Mouse (Mus musculus): ENCODE data around the gene Plxna3. TPM values are rescaled to one million over a fixed set of nuclear protein-coding genes. Genes with fewer than 3 reads are reported as not detected.

Plxna3 gene
- 10 to 100 TPM in 1 of 2 experiments, 1 to 10 TPM in 1; 2.9 to 29.9 TPM for polyA plus RNA-seq (2012; fragmentation: generic; extraction: Trizol)

DNA sequence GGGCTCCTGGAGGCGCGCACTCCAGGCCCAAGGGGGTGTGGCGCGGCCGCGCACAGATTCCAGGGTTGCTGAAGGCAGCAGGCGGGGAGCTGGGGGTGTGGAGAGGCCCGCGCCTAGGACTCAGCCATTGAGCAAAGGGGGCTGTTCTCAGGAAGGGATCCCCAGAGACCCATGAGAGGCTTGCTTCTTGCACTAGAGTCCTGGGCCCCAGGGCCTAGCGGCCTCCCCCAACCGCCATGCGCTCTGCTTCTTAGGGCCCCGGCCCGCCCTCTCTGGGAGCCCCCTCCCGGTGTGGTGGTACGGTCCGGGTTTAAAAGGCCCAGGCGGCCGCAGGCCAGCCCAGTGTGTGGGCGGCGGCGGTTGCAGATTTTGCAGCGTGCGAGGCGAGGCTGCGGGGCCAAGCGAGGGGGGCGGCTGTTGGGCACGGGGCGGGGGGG, at the start of gene Plxna3:
Gene Plxna3 (plus strand): TSS at position 342 of the 437 bp plus-strand sequence.

DNA sequence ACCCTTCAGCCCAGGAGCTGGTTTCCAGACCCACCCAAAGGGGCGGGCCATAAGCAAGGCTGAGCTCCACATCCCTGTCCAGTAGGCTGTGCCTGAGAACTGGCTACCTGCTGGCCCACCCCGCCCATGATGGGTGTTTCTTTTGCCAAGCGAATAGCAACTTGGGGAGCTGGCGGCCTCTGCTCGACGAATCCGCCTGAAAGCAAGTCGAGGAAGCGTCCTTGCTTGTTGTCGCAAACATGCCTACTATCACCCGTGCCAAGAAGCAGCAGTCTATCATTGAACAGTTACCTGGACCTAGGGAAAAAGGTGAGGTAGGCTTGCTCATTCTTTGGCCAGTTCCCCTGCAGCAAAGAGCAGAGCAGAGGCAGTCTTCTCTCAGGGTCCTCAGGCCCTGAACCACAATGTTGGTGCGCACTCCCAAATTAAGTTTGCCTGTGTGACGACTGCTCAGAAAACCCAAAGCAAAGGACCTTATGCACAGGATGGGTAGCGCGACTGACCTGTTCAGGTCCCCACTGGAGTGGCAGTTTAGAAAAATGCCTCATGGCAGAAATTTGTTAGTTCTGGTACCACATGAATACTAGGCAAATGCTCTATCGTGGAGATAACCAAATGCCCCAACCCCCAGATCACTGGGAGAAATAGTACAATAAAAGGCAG, 47.0 kb upstream of the Plxna3 start, which contains the start of the genes Taz and Dnase1l1:
Gene Taz (plus strand): TSS at position 181 of the 663 bp plus-strand sequence.
Gene Dnase1l1 (minus strand): TSS at position 606 of the 663 bp plus-strand sequence.

DNA sequence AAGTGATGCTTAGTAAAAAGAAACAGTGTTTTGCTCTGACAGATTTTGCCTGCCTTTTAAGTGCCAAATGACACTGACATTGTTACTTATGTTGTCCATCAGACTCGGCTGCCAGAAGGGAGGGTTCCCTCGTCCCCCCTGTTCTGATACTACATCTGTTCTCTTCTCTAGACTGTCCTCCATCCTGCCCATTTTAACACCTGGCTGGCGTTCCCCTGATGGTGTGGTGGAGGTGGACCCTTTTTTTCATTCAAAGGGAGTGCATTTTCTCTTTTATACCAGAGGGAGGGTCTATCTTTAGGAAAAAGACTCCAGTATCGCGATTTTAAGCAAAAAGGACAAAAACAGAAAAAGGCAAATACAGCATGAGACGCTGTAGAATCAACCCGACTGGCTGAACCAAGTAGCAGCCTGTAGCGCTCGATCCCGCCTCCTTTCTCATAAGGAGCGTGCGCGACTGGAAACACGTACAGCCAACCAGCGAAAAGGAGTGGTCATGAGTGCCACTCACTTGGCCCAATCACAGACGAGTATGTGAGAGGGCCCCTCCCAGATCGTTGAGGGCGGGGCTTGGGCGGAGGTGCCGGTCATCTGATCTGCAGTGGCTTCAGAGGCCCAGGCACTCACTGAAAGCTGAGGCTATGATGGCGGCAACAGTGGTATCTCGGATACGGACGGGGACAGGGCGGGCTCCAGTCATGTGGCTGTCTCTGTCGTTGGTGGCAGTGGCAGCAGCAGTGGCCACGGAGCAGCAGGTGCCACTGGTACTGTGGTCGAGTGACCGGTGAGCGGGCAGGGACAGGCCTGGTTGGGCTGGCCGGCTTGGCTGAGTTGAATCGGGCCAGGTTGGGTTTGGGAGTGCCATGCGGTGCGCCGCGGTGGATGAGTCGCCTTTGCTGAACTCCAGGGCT, 32.1 kb upstream of the Plxna3 start, which contains the start of gene Atp6ap1:
Gene Atp6ap1 (plus strand): TSS at position 560 of the 911 bp plus-strand sequence.

DNA sequence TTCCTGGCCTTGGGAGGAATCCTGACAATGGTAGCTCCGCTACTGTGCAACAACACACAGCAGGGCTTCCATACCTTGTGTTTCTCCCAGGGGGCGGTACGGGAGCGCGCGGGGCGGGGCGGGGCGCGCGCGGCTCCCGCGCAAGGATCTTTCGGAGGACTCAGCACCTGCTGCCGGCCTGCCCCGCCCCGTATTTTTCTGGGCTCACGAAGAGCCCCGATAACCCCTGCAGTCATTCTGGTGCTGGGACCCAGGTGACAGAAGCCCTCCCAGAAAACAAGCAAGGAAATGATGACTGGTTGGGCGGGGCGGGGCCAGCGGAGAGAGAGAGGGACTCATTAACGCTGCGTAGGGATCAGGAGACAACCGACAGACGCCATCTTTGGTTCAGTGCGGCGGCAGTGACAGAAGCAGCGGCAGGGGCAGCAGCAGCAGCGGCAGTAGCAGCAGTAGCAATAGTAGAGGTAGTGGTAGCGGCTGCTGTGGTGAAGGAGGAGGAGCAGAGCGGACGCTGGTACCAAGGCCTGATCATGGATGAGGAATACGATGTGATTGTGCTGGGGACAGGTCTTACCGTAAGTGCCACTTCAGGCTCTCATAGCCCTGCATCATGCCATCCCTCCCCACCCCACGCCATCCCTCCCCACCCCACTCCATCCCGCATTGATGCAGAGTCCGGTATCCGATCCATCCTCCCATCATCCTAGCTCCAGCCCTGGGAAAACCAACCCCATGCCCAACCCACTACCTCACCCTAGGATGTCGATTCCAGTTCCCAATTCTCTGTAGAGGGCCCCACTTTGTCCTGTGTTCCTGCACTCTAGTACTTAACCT, 23.8 kb upstream of the Plxna3 start, which contains the start of gene Gdi1:
Gene Gdi1 (plus strand): TSS at position 132 of the 834 bp plus-strand sequence.

DNA sequence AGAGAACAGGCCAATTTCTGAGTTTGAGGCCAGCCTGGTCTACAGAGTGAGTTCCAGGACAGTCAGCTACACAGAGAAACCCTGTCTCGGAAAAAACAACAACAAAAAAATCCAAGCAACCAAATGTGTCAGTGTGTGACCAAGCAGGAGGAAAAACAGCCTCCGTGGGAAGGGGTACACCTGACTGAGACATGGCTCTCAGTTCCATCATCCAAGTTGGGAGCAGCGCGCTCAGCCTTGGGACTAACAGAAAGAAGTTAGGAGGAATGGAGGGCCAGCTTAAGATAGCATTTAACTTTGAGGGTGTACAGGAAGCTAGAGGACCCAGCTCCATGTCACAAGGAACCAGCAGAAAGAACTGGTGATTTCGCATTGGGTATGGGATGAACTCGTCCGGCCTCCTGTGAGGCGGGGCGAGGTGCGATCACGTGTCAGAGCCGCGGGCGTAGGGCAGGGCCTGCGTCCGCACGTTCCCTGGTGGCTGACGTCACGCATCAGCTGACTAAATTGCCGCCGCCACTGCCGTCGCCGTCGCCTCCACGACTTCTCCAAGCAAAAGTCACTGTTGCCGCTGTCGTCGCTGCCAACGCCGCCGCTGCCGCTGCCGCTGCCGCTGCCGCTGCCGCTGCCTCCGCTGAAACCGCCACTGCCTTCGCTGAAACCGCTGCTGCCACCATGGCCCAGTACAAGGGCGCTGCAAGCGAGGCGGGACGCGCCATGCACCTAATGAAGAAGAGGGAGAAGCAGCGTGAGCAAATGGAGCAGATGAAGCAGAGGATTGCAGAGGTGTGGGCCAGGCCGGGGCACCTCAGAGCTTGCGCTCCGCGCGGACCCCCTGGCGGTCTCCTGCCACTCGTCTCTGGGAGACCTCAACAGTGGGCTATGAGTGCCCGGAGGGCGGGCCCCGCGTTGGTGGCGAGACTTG, 16.1 kb upstream of the Plxna3 start, which contains the start of gene Fam50a:
Gene Fam50a (plus strand): TSS at position 494 of the 925 bp plus-strand sequence.

DNA sequence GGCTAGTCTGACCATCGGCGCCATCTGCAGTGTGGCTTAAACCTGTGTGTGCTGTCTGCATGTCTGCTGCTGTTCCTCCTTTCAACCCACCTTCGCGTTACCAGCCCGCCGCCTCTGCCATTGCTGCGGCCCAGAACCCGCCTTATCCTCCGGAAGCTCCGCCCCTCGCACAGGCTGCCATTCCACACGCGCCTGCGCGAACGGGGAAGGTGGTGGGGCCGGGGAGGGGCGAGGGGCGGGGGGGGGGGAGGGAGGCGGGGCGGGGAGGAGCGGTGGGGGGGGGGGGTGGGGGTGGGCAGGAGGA, 24.6 kb downstream of the Plxna3 start, which contains the start of gene Lage3:
Gene Lage3 (minus strand): TSS at position 152 of the 304 bp plus-strand sequence.

DNA sequence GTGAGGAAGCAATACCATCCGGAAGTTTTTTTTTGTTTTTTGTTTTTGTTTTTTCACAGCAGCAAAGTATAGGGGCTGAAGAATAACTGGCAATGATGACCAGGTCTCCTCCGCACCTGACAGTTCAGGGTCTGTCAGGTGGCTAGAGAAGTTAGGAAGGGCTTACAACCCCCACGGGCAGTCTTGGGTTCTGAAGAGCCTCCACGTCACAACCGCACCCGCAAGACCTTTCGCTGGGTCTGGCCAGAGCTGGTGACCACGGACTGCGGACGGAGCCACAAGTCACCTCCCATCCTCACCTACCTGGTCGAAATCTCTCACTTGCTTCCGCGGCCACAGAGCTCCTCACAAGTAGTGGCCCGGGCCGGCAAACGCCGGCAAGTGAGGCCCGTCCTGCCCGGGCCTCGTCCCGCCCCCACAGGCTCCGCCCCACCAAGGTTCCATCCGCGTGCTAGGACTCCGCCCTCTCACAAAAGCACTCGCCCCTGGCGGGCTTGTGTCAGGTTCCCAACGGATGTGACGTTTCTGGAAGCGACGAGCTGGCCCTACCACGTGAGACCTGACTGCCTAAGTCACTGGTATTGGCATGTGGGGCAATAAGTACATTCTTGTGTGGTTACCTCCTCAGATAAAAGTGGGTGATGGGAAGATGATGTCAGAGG, 44.2 kb downstream of the Plxna3 start, which contains the start of the genes Ubl4a and Slc10a3:
Gene Ubl4a (minus strand): TSS at position 331 of the 662 bp plus-strand sequence.
Gene Slc10a3 (minus strand): TSS at position 462 of the 662 bp plus-strand sequence.

DNA sequence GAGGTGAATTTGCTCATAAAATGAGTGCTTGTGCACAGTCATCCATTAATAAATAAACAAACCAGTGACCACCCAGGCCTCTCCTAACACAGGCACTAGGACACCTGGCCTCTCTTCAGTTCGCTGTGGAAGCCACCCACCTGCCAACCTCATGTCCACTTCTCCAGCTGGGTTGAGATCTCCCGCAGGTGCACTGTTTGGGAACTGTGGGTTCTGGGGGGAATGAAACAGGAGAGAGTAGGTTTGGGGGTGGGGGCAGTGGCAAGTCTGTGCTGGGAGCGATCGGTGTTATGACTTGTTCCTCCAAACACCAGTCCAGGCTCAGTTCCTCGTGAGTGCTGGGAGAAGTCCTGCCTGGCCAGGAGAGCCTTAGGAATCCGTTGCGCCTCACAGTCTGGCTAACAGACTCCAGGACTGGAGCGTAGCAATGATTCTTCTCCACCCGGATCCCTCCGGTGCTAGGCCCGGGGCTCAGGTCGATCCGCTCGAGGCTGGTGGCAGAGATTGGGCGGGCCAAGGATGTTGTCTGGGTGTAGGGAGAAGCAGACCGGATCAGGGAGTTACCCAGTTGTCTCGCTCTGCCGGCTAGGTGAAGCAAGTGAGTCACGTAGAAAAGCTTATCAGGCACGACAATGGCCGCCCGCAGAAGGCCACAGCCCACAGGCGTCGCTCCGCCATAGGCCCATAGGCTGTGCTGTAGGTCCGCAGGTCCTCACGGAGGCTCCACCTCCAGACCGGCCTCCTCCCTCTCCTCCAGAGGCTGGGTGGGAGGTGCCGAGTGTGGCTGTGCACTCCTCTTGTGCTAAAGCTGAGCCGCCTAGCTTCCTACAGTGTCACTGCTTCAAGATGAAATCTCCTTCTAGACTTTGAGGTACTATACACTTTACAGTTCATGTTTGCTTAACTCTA, 63.9 kb downstream of the Plxna3 start, which contains the start of the genes Fam3a and Ikbkg:
Gene Fam3a (minus strand): TSS at position 738 of the 909 bp plus-strand sequence.
Gene Ikbkg (plus strand): TSS at position 756 of the 909 bp plus-strand sequence.

Other genes starting within 250 kb of the Plxna3 start
- gene Opn1mw, start 201.6 kb upstream of the Plxna3 start, polyA plus RNA-seq (2012; fragmentation: generic; extraction: Trizol): under 1 TPM; 0.05 to 0.50 TPM
- 1 to 10 TPM; 6.4 to 8.6 TPM for gene Mecp2, start 193.7 kb upstream of the Plxna3 start, polyA plus RNA-seq (2012; fragmentation: generic; extraction: Trizol)
- not detected for gene Tex28, start 161.2 kb upstream of the Plxna3 start, polyA plus RNA-seq (2012; fragmentation: generic; extraction: Trizol)
- gene Tktl1, start 151.8 kb upstream of the Plxna3 start, polyA plus RNA-seq (2012; fragmentation: generic; extraction: Trizol): not detected
- gene Flna, start 79.2 kb upstream of the Plxna3 start, polyA plus RNA-seq (2012; fragmentation: generic; extraction: Trizol): 100 to 1,000 TPM; 461 to 590 TPM
- 100 to 1,000 TPM; 110 to 114 TPM for gene Emd, start 74.4 kb upstream of the Plxna3 start, polyA plus RNA-seq (2012; fragmentation: generic; extraction: Trizol)
- gene Rpl10, start 58.3 kb upstream of the Plxna3 start, polyA plus RNA-seq (2012; fragmentation: generic; extraction: Trizol): 1,000 to 10,000 TPM; 3,936 to 5,898 TPM
- gene Taz, start 47.2 kb upstream of the Plxna3 start, polyA plus RNA-seq (2012; fragmentation: generic; extraction: Trizol): 10 to 100 TPM; 10.8 to 46.7 TPM
- 10 to 100 TPM in 1 of 2 experiments, 1 to 10 TPM in 1; 5.6 to 17.8 TPM for gene Dnase1l1, start 46.7 kb upstream of the Plxna3 start, polyA plus RNA-seq (2012; fragmentation: generic; extraction: Trizol)
- 100 to 1,000 TPM in 1 of 2 experiments, 10 to 100 TPM in 1; 68.8 to 159 TPM for gene Atp6ap1, start 32.0 kb upstream of the Plxna3 start, polyA plus RNA-seq (2012; fragmentation: generic; extraction: Trizol)
- gene Gdi1, start 24.1 kb upstream of the Plxna3 start, polyA plus RNA-seq (2012; fragmentation: generic; extraction: Trizol): 100 to 1,000 TPM in 1 of 2 experiments, 10 to 100 TPM in 1; 15.1 to 104 TPM
- 10 to 100 TPM; 36.1 to 51.7 TPM for gene Fam50a, start 16.0 kb upstream of the Plxna3 start, polyA plus RNA-seq (2012; fragmentation: generic; extraction: Trizol)
- gene Lage3, start 24.6 kb downstream of the Plxna3 start, polyA plus RNA-seq (2012; fragmentation: generic; extraction: Trizol): 100 to 1,000 TPM in 1 of 2 experiments, 10 to 100 TPM in 1; 80.4 to 114 TPM
- gene Ubl4a, start 44.2 kb downstream of the Plxna3 start, polyA plus RNA-seq (2012; fragmentation: generic; extraction: Trizol): 100 to 1,000 TPM in 1 of 2 experiments, 10 to 100 TPM in 1; 43.7 to 146 TPM
- 10 to 100 TPM; 16.1 to 17.9 TPM for gene Slc10a3, start 44.3 kb downstream of the Plxna3 start, polyA plus RNA-seq (2012; fragmentation: generic; extraction: Trizol)
- 10 to 100 TPM; 12.8 to 47.3 TPM for gene Fam3a, start 64.2 kb downstream of the Plxna3 start, polyA plus RNA-seq (2012; fragmentation: generic; extraction: Trizol)
- 10 to 100 TPM in 1 of 2 experiments, 1 to 10 TPM in 1; 7.0 to 15.8 TPM for gene Ikbkg, start 64.2 kb downstream of the Plxna3 start, polyA plus RNA-seq (2012; fragmentation: generic; extraction: Trizol)
- gene G6pdx, start 100.1 kb downstream of the Plxna3 start, polyA plus RNA-seq (2012; fragmentation: generic; extraction: Trizol): 100 to 1,000 TPM in 1 of 2 experiments, 10 to 100 TPM in 1; 71.9 to 103 TPM
- not detected for gene Gm6880, start 152.3 kb downstream of the Plxna3 start, polyA plus RNA-seq (2012; fragmentation: generic; extraction: Trizol)
- not detected for gene Olfr1326-ps1, start 245.8 kb downstream of the Plxna3 start, polyA plus RNA-seq (2012; fragmentation: generic; extraction: Trizol)